Mouse (Mus musculus) forebrain, embryonic 15.5 days (tissue): Measurements from ENCODE around the gene Gm10260. TPM values are rescaled to one million over a fixed set of nuclear protein-coding genes. Genes with fewer than 3 reads are reported as not detected.

Experiments used
- ATAC-seq: fragments of 200-750 bp; cut with Nextera tagmentation; replicated peaks from 2 replicates; pipeline ENCODE4 v1.8.0; 2017; ENCODE audit warnings: mild to moderate bottlenecking, moderate TSS enrichment, moderate library complexity
- H3K27ac ChIP-seq: fragments of 300-500 bp; sonication (generic); replicated peaks from 2 replicates; pipeline ENCODE4 v1.5.1; 2015; ENCODE audit warnings: mild to moderate bottlenecking, inconsistent platforms
- H3K27me3 ChIP-seq: fragments of 300-500 bp; sonication (generic); 2 replicates; pipeline ENCODE4 v1.6.1; 2015; ENCODE audit warnings: inconsistent platforms
- H3K36me3 ChIP-seq: fragments of 300-500 bp; sonication (generic); 2 replicates; pipeline ENCODE4 v1.6.1; 2015; ENCODE audit warnings: mild to moderate bottlenecking, inconsistent platforms
- H3K4me1 ChIP-seq: fragments of 300-500 bp; sonication (generic); 2 replicates; pipeline ENCODE4 v1.6.1; 2015; ENCODE audit warnings: inconsistent platforms
- H3K4me2 ChIP-seq: fragments of 300-500 bp; sonication (generic); replicated peaks from 2 replicates; pipeline ENCODE4 v1.6.1; 2015; ENCODE audit warnings: mild to moderate bottlenecking, inconsistent platforms
- H3K4me3 ChIP-seq: fragments of 300-500 bp; sonication (generic); 2 replicates; pipeline ENCODE4 v1.5.1; 2015; ENCODE audit warnings: mild to moderate bottlenecking, inconsistent platforms
- H3K9ac ChIP-seq: fragments of 300-500 bp; sonication (generic); replicated peaks from 2 replicates; pipeline ENCODE4 v1.6.1; 2015; ENCODE audit warnings: mild to moderate bottlenecking, inconsistent platforms
- H3K9me3 ChIP-seq: fragments of 300-500 bp; sonication (generic); 2 replicates; pipeline ENCODE4 v1.6.1; 2016; ENCODE audit warnings: inconsistent platforms
- WGBS: fragments of 180-500 bp; shearing (Covaris S2); methylation state at CpG from one replicate; pipeline ENCODE4 v1.1.7; 2015; ENCODE audit warnings: mixed read lengths; 5-methylcytosine and 5-hydroxymethylcytosine counted together
- polyA plus RNA-seq: library from polyadenylated mRNA; unstranded; fragments of >200 nt; fragmentation: Nextera tagmentation; extraction: Ambion mirVana; gene quantifications from 2 replicates; pipeline ENCODE4 v1.2.1, GENCODE M21; 2015

Gm10260 gene
- polyA plus RNA-seq, 1 experiment from 2014 or later: 0.59 TPM

GRCm38 (mm10) chr13:97765913-97766312 lies 5.5 kb upstream of the Gm10260 start:
- Histone ChIP-seq H3K4me1 (peaks cover 19% of the 10 kb centered on the region), H3K9ac (no peak overlapping the region), H3K4me2 (no peak overlapping the region), H3K27ac (no peak overlapping the region), H3K9me3 (no peaks in the 10 kb centered on the region), H3K36me3 (no peaks in the 10 kb centered on the region), H3K27me3 (no peaks in the 10 kb centered on the region), H3K4me3 (no peak overlapping the region)
- no peak for ATAC-seq
- WGBS: 91% methylated on average over 2 of the region's 2 CpGs

GRCm38 (mm10) chr13:97764067-97764466 lies 3.6 kb upstream of the Gm10260 start:
- H3K36me3 ChIP-seq: no peaks in the 10 kb centered on the region
- 35% methylated on average over 7 of the region's 7 CpGs for WGBS
- H3K4me1 ChIP-seq: peaks cover 19% of the 10 kb centered on the region
- no peak overlapping the region for H3K9ac ChIP-seq
- H3K27ac ChIP-seq: no peak overlapping the region
- H3K27me3 ChIP-seq: no peaks in the 10 kb centered on the region
- H3K4me2 ChIP-seq: no peak overlapping the region
- no peak for ATAC-seq
- H3K9me3 ChIP-seq: no peaks in the 10 kb centered on the region
- H3K4me3 ChIP-seq: no peak overlapping the region

DNA sequence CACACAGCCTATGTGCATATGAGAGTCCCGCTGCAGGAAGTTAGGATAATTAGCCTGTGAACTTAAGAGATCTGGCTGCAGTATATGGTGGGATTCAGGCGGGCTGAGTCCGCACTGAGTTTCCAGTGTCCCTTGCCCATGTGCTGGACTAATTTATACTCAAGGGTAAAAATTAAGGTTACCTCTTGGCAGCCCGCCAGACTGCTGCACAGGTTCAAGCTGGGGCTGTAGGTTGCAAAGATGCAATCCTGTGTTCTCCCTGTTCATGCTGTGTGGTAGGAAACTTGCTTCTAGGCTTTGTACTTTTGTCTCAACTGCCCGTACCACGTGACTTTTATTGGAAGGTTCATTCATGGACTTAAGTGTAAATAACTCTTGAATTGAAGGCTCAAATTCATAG lies 3.0 kb upstream of the Gm10260 start:
- Histone ChIP-seq H3K9ac (no peak overlapping the region), H3K36me3 (no peaks in the 10 kb centered on the region), H3K4me3 (no peak overlapping the region), H3K9me3 (no peaks in the 10 kb centered on the region), H3K4me1 (peaks cover 15% of the 10 kb centered on the region), H3K4me2 (no peak overlapping the region), H3K27me3 (no peaks in the 10 kb centered on the region), H3K27ac (no peak overlapping the region; the same call in 1 of the 2 replicates)
- no peak for ATAC-seq
- WGBS: 52% methylated on average over 6 of the region's 6 CpGs

DNA sequence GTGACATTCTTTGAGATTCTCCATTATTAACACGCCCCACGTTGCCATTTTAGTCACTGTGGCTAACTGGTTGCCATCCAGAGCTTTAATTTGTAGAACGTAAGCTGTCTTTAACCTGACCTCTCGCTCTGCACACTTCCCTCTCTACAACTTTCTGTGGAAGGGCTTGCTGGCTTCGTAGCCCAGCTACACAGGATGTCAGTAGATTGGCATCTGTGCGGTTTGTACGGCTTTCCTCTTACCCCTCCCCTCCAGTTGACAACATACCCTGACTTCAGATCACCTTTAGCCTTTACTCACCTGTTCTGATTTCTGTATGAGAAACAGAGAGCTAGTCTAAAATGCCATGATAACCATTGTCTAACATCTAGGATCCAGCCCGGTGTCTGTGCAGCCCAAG lies 1.7 kb upstream of the Gm10260 start:
- H3K9ac ChIP-seq: no peak overlapping the region
- WGBS: 93% methylated on average over 8 of the region's 8 CpGs
- no peaks in the 10 kb centered on the region for H3K9me3 ChIP-seq
- H3K36me3 ChIP-seq: no peaks in the 10 kb centered on the region
- H3K4me2 ChIP-seq: no peak overlapping the region
- no peaks in the 10 kb centered on the region for H3K27me3 ChIP-seq
- H3K27ac ChIP-seq: no peak overlapping the region
- H3K4me1 ChIP-seq: peaks cover 18% of the 10 kb centered on the region
- H3K4me3 ChIP-seq: no peak overlapping the region
- no peak for ATAC-seq

GRCm38 (mm10) chr13:97757033-97757432 lies 3.4 kb downstream of the Gm10260 start:
- H3K9me3 ChIP-seq: no peaks in the 10 kb centered on the region
- no peak overlapping the region for H3K4me2 ChIP-seq
- H3K27me3 ChIP-seq: no peaks in the 10 kb centered on the region
- 13% methylated on average over 4 of the region's 4 CpGs for WGBS
- no peak overlapping the region for H3K9ac ChIP-seq
- H3K27ac ChIP-seq: peak overlapping the region; percentile 73
- H3K4me1 ChIP-seq: peaks cover 19% of the 10 kb centered on the region
- no peaks in the 10 kb centered on the region for H3K36me3 ChIP-seq
- peak; percentile 81; the same call in 1 of the 2 replicates for ATAC-seq
- H3K4me3 ChIP-seq: no peak overlapping the region

GRCm38 (mm10) chr13:97756091-97756490 lies 4.3 kb downstream of the Gm10260 start:
- H3K4me1 ChIP-seq: peaks cover 23% of the 10 kb centered on the region
- H3K9me3 ChIP-seq: no peaks in the 10 kb centered on the region
- H3K4me2 ChIP-seq: no peak overlapping the region
- ATAC-seq: no peak
- 70% methylated on average over 6 of the region's 6 CpGs for WGBS
- H3K36me3 ChIP-seq: no peaks in the 10 kb centered on the region
- H3K4me3 ChIP-seq: no peak overlapping the region
- H3K27ac ChIP-seq: peak overlapping the region; percentile 73
- no peaks in the 10 kb centered on the region for H3K27me3 ChIP-seq
- H3K9ac ChIP-seq: no peak overlapping the region

DNA sequence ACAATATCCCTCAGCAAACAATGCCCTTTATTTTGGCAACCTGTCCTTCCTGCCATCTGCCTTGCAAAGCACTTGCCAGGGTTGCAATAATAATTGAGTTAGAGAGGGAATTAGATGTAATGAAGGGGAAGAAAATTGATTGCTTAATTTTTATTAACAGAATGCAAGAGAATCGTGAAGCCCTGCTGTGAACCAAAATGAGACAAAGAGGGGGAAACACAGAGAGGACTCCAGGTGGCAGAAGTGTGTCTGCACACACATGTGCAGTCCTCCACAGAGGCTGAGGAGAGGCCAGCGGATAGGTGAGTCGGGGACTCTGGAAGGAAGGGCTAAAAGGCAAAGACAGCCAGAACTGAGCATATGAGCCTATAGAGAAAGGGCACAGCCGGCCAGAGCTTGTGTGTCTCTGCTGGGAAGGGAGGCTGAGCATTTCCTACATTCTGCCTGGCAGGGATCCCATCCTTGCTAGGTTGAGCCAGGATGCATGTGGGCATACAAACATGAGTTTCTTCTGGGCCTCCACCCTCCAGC lies 9.5 kb downstream of the Gm10260 start:
- peak overlapping the region; percentile 85 for H3K27ac ChIP-seq
- no peak overlapping the region for H3K4me2 ChIP-seq
- H3K9ac ChIP-seq: no peak overlapping the region
- no peaks in the 10 kb centered on the region for H3K27me3 ChIP-seq
- no peaks in the 10 kb centered on the region for H3K9me3 ChIP-seq
- WGBS: 24% methylated on average over 4 of the region's 4 CpGs
- no peak; the same call in 1 of the 2 replicates for ATAC-seq
- no peak overlapping the region for H3K4me3 ChIP-seq
- peaks cover 51% of the 10 kb centered on the region for H3K4me1 ChIP-seq
- no peaks in the 10 kb centered on the region for H3K36me3 ChIP-seq

- Histone ChIP-seq H3K36me3 (no peaks in the 10 kb centered on the region), H3K9ac (peak overlapping the region; percentile 17; the same call in 1 of the 2 replicates)
- WGBS: 6% methylated on average over 20 of the region's 20 CpGs
Measured at GRCm38 (mm10) chr13:97747037-97747860, 13.2 kb downstream of the Gm10260 start.

DNA sequence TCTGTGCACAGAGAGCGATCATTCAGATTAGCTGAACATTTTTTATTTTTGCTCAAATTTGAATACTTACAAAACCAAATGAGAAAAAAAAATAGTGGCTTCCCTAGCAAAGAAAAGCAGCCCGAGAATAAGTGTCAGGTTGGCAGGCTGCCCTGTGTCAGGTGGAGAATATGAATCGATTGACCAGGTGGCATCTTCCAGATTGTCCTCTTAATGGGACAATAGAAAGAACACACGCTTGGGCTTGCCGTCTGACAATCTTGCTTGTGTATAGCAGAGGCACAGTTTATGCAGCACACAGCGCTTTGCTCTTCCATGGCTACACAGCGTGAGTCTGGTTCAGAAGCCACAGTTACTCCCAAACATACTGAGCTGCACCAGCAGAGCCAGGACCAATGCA lies 15.8 kb downstream of the Gm10260 start:
- H3K9me3 ChIP-seq: no peaks in the 10 kb centered on the region
- 32% methylated on average over 7 of the region's 7 CpGs for WGBS
- no peak overlapping the region for H3K4me3 ChIP-seq
- H3K4me2 ChIP-seq: no peak overlapping the region
- H3K36me3 ChIP-seq: no peaks in the 10 kb centered on the region
- no peaks in the 10 kb centered on the region for H3K27me3 ChIP-seq
- no peak overlapping the region for H3K9ac ChIP-seq
- peaks cover 54% of the 10 kb centered on the region for H3K4me1 ChIP-seq
- no peak for ATAC-seq
- peak overlapping the region; percentile 24 for H3K27ac ChIP-seq

More at GRCm38 (mm10) chr13:97747037-97747860, 13.2 kb downstream of the Gm10260 start:
- peaks cover 72% of the 10 kb centered on the region for H3K4me1 ChIP-seq
- peak overlapping the region; percentile 17 for H3K4me3 ChIP-seq
- no peaks in the 10 kb centered on the region for H3K9me3 ChIP-seq
- H3K27ac ChIP-seq: peak overlapping the region; percentile 90
- no peaks in the 10 kb centered on the region for H3K27me3 ChIP-seq
- H3K4me2 ChIP-seq: peak overlapping the region; percentile 40
- peak; percentile 87 for ATAC-seq

GRCm38 (mm10) chr13:97744036-97744435 lies 16.4 kb downstream of the Gm10260 start:
- WGBS: 35% methylated on average over 2 of the region's 2 CpGs
- Histone ChIP-seq H3K36me3 (no peaks in the 10 kb centered on the region), H3K27ac (no peak overlapping the region; the same call in 1 of the 2 replicates), H3K9me3 (no peaks in the 10 kb centered on the region), H3K4me1 (peaks cover 51% of the 10 kb centered on the region), H3K9ac (no peak overlapping the region), H3K4me2 (no peak overlapping the region), H3K4me3 (no peak overlapping the region), H3K27me3 (no peaks in the 10 kb centered on the region)
- no peak for ATAC-seq

- WGBS: 55% methylated on average over 3 of the region's 3 CpGs
- Histone ChIP-seq H3K4me1 (peaks cover 50% of the 10 kb centered on the region), H3K36me3 (no peaks in the 10 kb centered on the region), H3K9ac (no peak overlapping the region), H3K9me3 (no peaks in the 10 kb centered on the region), H3K4me3 (no peak overlapping the region), H3K27ac (no peak overlapping the region), H3K27me3 (no peaks in the 10 kb centered on the region), H3K4me2 (no peak overlapping the region)
- ATAC-seq: no peak
Measured at GRCm38 (mm10) chr13:97743229-97743988, 17.0 kb downstream of the Gm10260 start.

DNA sequence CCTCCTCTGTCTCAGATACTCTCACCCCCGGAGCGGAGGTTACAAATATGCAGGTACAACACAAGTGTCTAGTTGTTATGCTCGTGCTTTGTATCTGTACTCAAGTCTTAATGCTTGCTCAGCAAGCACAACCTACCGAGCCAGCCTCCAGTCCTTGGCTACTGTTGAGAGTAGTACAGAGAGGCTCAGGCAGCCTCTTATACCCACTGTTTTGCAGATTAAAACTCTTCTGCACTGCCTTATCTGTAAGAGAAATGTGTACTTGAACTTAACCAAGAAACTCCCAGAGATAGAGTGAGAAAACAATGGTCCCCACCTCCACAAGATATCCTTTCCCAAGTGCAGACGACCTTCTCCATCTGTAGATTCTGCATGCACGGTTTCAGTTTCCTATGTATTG lies 24.5 kb downstream of the Gm10260 start:
- Histone ChIP-seq H3K36me3 (no peaks in the 10 kb centered on the region), H3K27ac (no peak overlapping the region), H3K4me3 (no peak overlapping the region), H3K9ac (no peak overlapping the region), H3K4me2 (no peak overlapping the region), H3K27me3 (no peaks in the 10 kb centered on the region), H3K4me1 (peaks cover 5% of the 10 kb centered on the region), H3K9me3 (no peaks in the 10 kb centered on the region)
- ATAC-seq: no peak
- WGBS: 93% methylated on average over 6 of the region's 6 CpGs
